Mouse (Mus musculus): ENCODE results near the gene Spem2. TPM values are rescaled to one million over a fixed set of nuclear protein-coding genes. Genes with fewer than 3 reads are reported as not detected.

Spem2 gene
- polyA plus RNA-seq, 1 experiment from 2014 or later = 0.08 TPM

Other genes with a start within 250 kb of the Spem2 start
- 27.2 and 32.4 TPM in 2 replicates for gene Wrap53, start 238.2 kb downstream of the Spem2 start, polyA plus RNA-seq (2016; fragmentation: Nextera tagmentation; extraction: Ambion mirVana)
- gene Trp53, start 238.1 kb downstream of the Spem2 start, polyA plus RNA-seq (2016; fragmentation: Nextera tagmentation; extraction: Ambion mirVana) = 104 and 161 TPM in 2 replicates
- 15.6 and 24.1 TPM in 2 replicates for gene Atp1b2, start 212.5 kb downstream of the Spem2 start, polyA plus RNA-seq (2016; fragmentation: Nextera tagmentation; extraction: Ambion mirVana)
- gene Shbg, start 200.6 kb downstream of the Spem2 start, polyA plus RNA-seq (2016; fragmentation: Nextera tagmentation; extraction: Ambion mirVana) = 0.25 and 7.5 TPM in 2 replicates
- 18.8 and 21.8 TPM in 2 replicates for gene Sat2, start 196.4 kb downstream of the Spem2 start, polyA plus RNA-seq (2016; fragmentation: Nextera tagmentation; extraction: Ambion mirVana)
- 31.5 and 44.7 TPM in 2 replicates for gene Fxr2, start 185.5 kb downstream of the Spem2 start, polyA plus RNA-seq (2016; fragmentation: Nextera tagmentation; extraction: Ambion mirVana)
- gene Sox15, start 163.2 kb downstream of the Spem2 start, polyA plus RNA-seq (2016; fragmentation: Nextera tagmentation; extraction: Ambion mirVana) = 0.15 TPM in 1 of 2 replicates, not detected in the other
- gene Mpdu1, start 155.8 kb downstream of the Spem2 start, polyA plus RNA-seq (2016; fragmentation: Nextera tagmentation; extraction: Ambion mirVana) = 62.1 and 63.7 TPM in 2 replicates
- gene Cd68, start 152.3 kb downstream of the Spem2 start, polyA plus RNA-seq (2016; fragmentation: Nextera tagmentation; extraction: Ambion mirVana) = 2.0 and 4.4 TPM in 2 replicates
- gene Eif4a1, start 146.0 kb downstream of the Spem2 start, polyA plus RNA-seq (2016; fragmentation: Nextera tagmentation; extraction: Ambion mirVana) = 481 and 586 TPM in 2 replicates
- 95.3 and 108 TPM in 2 replicates for gene Senp3, start 136.4 kb downstream of the Spem2 start, polyA plus RNA-seq (2016; fragmentation: Nextera tagmentation; extraction: Ambion mirVana)
- 0.25 TPM in 1 of 2 replicates, not detected in the other for gene Tnfsf13, start 132.7 kb downstream of the Spem2 start, polyA plus RNA-seq (2016; fragmentation: Nextera tagmentation; extraction: Ambion mirVana)
- 3.0 and 4.7 TPM in 2 replicates for gene Tnfsf12, start 122.6 kb downstream of the Spem2 start, polyA plus RNA-seq (2016; fragmentation: Nextera tagmentation; extraction: Ambion mirVana)
- gene Tnfsfm13, start 122.4 kb downstream of the Spem2 start, polyA plus RNA-seq (2016; fragmentation: Nextera tagmentation; extraction: Ambion mirVana) = 1.8 and 2.2 TPM in 2 replicates
- 24.9 and 29.6 TPM in 2 replicates for gene Polr2a, start 59.8 kb downstream of the Spem2 start, polyA plus RNA-seq (2016; fragmentation: Nextera tagmentation; extraction: Ambion mirVana)
- 0.16 TPM in 1 of 2 replicates, not detected in the other for gene Slc35g3, start 56.5 kb downstream of the Spem2 start, polyA plus RNA-seq (2016; fragmentation: Nextera tagmentation; extraction: Ambion mirVana)
- 1.7 and 2.4 TPM in 2 replicates for gene Zbtb4, start 52.6 kb downstream of the Spem2 start, polyA plus RNA-seq (2016; fragmentation: Nextera tagmentation; extraction: Ambion mirVana)
- 3.9 and 4.9 TPM in 2 replicates for gene Chrnb1, start 22.5 kb downstream of the Spem2 start, polyA plus RNA-seq (2016; fragmentation: Nextera tagmentation; extraction: Ambion mirVana)
- gene Fgf11, start 16.6 kb downstream of the Spem2 start, polyA plus RNA-seq (2016; fragmentation: Nextera tagmentation; extraction: Ambion mirVana) = 0.97 and 1.1 TPM in 2 replicates
- 1.5 and 1.8 TPM in 2 replicates for gene Tmem102, start 12.8 kb downstream of the Spem2 start, polyA plus RNA-seq (2016; fragmentation: Nextera tagmentation; extraction: Ambion mirVana)
- not detected in 2 replicates for gene Gm39566, start 3.2 kb downstream of the Spem2 start, polyA plus RNA-seq (2016; fragmentation: Nextera tagmentation; extraction: Ambion mirVana)
- gene Spem1, start 3.7 kb upstream of the Spem2 start, polyA plus RNA-seq (2016; fragmentation: Nextera tagmentation; extraction: Ambion mirVana) = not detected in 2 replicates
- gene Nlgn2, start 19.3 kb upstream of the Spem2 start, polyA plus RNA-seq (2016; fragmentation: Nextera tagmentation; extraction: Ambion mirVana) = 1.3 and 3.7 TPM in 2 replicates
- gene Tmem256, start 20.0 kb upstream of the Spem2 start, polyA plus RNA-seq (2016; fragmentation: Nextera tagmentation; extraction: Ambion mirVana) = 294 and 327 TPM in 2 replicates
- 72.7 and 74.5 TPM in 2 replicates for gene Plscr3, start 27.9 kb upstream of the Spem2 start, polyA plus RNA-seq (2016; fragmentation: Nextera tagmentation; extraction: Ambion mirVana)
- gene Tnk1, start 40.3 kb upstream of the Spem2 start, polyA plus RNA-seq (2016; fragmentation: Nextera tagmentation; extraction: Ambion mirVana) = 0.28 and 1.2 TPM in 2 replicates
- gene Tmem95, start 59.6 kb upstream of the Spem2 start, polyA plus RNA-seq (2016; fragmentation: Nextera tagmentation; extraction: Ambion mirVana) = not detected in 2 replicates
- gene Kctd11, start 62.9 kb upstream of the Spem2 start, polyA plus RNA-seq (2016; fragmentation: Nextera tagmentation; extraction: Ambion mirVana) = 5.0 and 6.2 TPM in 2 replicates
- 10.6 and 16.2 TPM in 2 replicates for gene Acap1, start 77.1 kb upstream of the Spem2 start, polyA plus RNA-seq (2016; fragmentation: Nextera tagmentation; extraction: Ambion mirVana)
- 5.5 and 8.7 TPM in 2 replicates for gene 2810408A11Rik, start 82.5 kb upstream of the Spem2 start, polyA plus RNA-seq (2016; fragmentation: Nextera tagmentation; extraction: Ambion mirVana)
- gene Neurl4, start 82.6 kb upstream of the Spem2 start, polyA plus RNA-seq (2016; fragmentation: Nextera tagmentation; extraction: Ambion mirVana) = 8.3 and 12.7 TPM in 2 replicates
- gene Gps2, start 95.4 kb upstream of the Spem2 start, polyA plus RNA-seq (2016; fragmentation: Nextera tagmentation; extraction: Ambion mirVana) = 55.2 and 69.4 TPM in 2 replicates
- gene Eif5a, start 103.5 kb upstream of the Spem2 start, polyA plus RNA-seq (2016; fragmentation: Nextera tagmentation; extraction: Ambion mirVana) = 2,011 and 2,470 TPM in 2 replicates
- gene Ybx2, start 117.3 kb upstream of the Spem2 start, polyA plus RNA-seq (2016; fragmentation: Nextera tagmentation; extraction: Ambion mirVana) = 1.8 and 2.1 TPM in 2 replicates
- gene Slc2a4, start 129.7 kb upstream of the Spem2 start, polyA plus RNA-seq (2016; fragmentation: Nextera tagmentation; extraction: Ambion mirVana) = 17.8 and 24.1 TPM in 2 replicates
- gene Cldn7, start 146.3 kb upstream of the Spem2 start, polyA plus RNA-seq (2016; fragmentation: Nextera tagmentation; extraction: Ambion mirVana) = 4.7 and 22.3 TPM in 2 replicates
- 20.5 and 23.8 TPM in 2 replicates for gene Ctdnep1, start 162.7 kb upstream of the Spem2 start, polyA plus RNA-seq (2016; fragmentation: Nextera tagmentation; extraction: Ambion mirVana)
- gene Elp5, start 164.1 kb upstream of the Spem2 start, polyA plus RNA-seq (2016; fragmentation: Nextera tagmentation; extraction: Ambion mirVana) = 135 and 147 TPM in 2 replicates
- 365 and 379 TPM in 2 replicates for gene Gabarap, start 172.7 kb upstream of the Spem2 start, polyA plus RNA-seq (2016; fragmentation: Nextera tagmentation; extraction: Ambion mirVana)
- 51.8 and 73.3 TPM in 2 replicates for gene Phf23, start 177.3 kb upstream of the Spem2 start, polyA plus RNA-seq (2016; fragmentation: Nextera tagmentation; extraction: Ambion mirVana)
- 29.5 and 40.3 TPM in 2 replicates for gene Dvl2, start 182.1 kb upstream of the Spem2 start, polyA plus RNA-seq (2016; fragmentation: Nextera tagmentation; extraction: Ambion mirVana)
- 79.1 and 102 TPM in 2 replicates for gene Acadvl, start 196.9 kb upstream of the Spem2 start, polyA plus RNA-seq (2016; fragmentation: Nextera tagmentation; extraction: Ambion mirVana)
- 5.7 and 9.3 TPM in 2 replicates for gene Dlg4, start 198.5 kb upstream of the Spem2 start, polyA plus RNA-seq (2016; fragmentation: Nextera tagmentation; extraction: Ambion mirVana)
- 0.23 and 0.93 TPM in 2 replicates for gene Asgr1, start 235.6 kb upstream of the Spem2 start, polyA plus RNA-seq (2016; fragmentation: Nextera tagmentation; extraction: Ambion mirVana)

Data from heart, embryonic 10.5 days (tissue).